Mouse (Mus musculus) layer of hippocampus, adult 2 months (tissue): ENCODE measurements around the gene Engase. TPM values are rescaled to one million over a fixed set of nuclear protein-coding genes. Genes with fewer than 3 reads are reported as not detected.
A peak's percentile ranks its signal among the peaks of the same experiment; 100 is the strongest.

Source experiments
- DNase-seq, 2 experiments: peaks; one replicate each; pipeline ENCODE4 v3.0.0; 2022; ENCODE audit warnings: low spot score in 2 of 2
- H3K27ac ChIP-seq: fragments of 200-600 bp; 2 replicates; pipeline ENCODE4 v1.8.1; 2022
- H3K4me3 ChIP-seq: fragments of 200-600 bp; 2 replicates; pipeline ENCODE4 v1.8.1; 2022; ENCODE audit warnings: mild to moderate bottlenecking
- CTCF ChIP-seq: fragments of 200-600 bp; conservative IDR thresholded peaks from 2 replicates; pipeline ENCODE4 v1.8.1; 2022; ENCODE audit warnings: antibody characterized with exemption, mild to moderate bottlenecking, moderate library complexity
- total RNA-seq, 2 experiments: library from RNA; stranded (reverse); gene quantifications; 2 replicates each; pipeline ENCODE4 v1.2.3; 2021

Gene Engase
- total RNA-seq, 2 experiments from 2014 or later, result 14.8 TPM

DNA sequence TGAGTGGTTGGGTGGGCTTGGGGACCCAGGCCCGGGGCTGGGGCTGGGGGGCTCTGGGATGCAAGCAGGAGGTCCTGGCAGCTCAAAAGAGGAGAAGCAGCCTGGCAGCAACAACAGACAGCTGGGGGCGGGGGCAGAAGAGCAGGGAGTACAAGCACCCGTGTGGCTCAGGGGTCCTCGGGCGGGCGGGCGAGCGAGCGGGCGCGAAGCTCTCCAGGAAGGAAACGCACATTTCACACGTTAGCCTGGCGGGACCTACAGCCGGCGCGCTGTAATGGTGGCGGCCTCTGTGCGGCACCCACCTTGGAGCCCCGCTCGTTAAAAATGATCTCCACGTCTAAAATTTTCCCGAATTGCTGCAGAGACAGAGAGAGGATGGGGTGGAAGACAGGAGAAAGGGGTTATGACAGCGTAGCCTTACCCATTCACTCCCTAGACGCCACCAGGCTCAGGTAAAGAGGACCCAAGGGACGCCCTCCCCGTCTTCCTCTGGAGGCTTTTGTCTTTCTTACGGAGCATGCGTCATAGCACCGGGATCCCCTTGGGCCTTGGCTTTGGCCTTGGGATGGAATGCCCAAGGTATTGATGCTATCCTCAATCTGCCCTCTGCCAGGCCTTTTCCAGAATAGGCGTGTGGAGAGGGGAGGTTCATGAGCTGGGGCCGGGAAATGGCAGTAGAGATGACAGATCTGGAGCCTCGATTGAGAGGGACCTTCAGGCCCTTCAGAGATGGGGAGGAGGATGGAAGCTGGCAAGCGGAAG, 27.0 kb downstream of the Engase start:
- H3K27ac ChIP-seq, result peak overlapping the region; percentile 23; the same call in 1 of the 2 replicates
- TF ChIP-seq CTCF, result no peak
- no peak for DNase-seq
- H3K4me3 ChIP-seq, result no peak overlapping the region

DNA sequence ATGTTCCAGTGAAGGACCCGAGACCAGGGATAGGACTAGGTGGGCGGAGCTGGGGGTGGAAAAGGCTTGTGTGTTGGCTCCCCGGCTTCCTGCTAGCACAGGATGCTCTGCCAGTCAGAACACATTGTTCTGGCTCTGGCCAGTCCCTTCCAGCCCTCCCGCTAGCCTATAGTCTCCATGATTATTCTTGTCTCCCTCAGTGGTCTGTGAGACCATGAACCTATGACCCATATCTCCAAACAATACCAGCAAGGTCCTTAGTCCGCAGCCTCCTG, 27.5 kb downstream of the Engase start:
- TF ChIP-seq CTCF, result no peak
- peak overlapping the region; percentile 23; the same call in 1 of the 2 replicates for H3K27ac ChIP-seq
- DNase-seq, result no peak
- no peak overlapping the region for H3K4me3 ChIP-seq

DNA sequence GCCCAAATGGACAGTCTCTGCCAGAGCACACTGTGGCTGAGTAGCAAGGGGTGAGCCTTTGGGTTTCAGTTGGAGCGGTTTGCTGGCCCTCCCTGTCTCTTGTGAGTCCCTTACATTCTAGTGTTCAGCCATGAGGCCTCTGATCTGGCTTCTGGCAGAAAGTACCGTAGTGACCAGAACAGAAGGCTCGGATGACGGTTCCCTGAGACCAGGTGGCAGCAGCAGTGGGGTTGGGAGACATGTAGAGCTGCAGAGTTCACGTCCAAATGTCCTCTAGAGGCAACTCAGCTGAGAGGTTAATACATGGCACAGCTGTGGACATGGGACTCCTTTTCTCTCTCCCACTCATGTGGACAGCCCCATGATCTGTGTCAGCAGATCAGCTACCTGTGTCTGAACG, 30.5 kb downstream of the Engase start:
- no peak for TF ChIP-seq CTCF
- no peak for DNase-seq
- H3K27ac ChIP-seq, result no peak overlapping the region
- H3K4me3 ChIP-seq, result no peak overlapping the region

GRCm38 (mm10) chr11:118507904-118508303, 31.3 kb downstream of the Engase start:
- H3K4me3 ChIP-seq, result no peak overlapping the region
- peak; percentile 76 to 82 for DNase-seq
- peak; percentile 98 for TF ChIP-seq CTCF
- no peak overlapping the region for H3K27ac ChIP-seq

DNA sequence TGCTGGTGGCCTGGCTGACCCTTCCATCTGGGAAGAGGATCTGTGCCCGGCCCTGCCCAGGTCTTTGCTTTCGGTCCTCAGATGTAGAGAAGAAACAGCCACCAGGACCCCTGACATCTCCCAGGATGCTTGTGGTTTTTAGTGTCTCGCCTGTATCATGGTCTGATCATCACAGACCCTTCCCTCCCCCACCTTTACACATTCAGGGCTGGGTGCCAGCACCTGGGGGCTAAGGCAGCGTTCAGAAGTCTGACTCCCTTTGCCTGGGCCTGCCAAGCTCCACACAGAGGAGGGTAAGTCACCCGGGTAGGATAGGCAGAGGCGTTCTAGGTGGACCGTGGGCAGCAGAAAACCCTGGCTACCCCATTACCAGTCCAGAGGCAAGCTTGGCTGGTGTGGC, 31.7 kb downstream of the Engase start:
- H3K4me3 ChIP-seq, result no peak overlapping the region
- DNase-seq, result no peak
- 0 out of 2 replicates have a peak overlapping the region, but pooled peaks have one; percentile 18 for H3K27ac ChIP-seq
- TF ChIP-seq CTCF, result no peak

DNA sequence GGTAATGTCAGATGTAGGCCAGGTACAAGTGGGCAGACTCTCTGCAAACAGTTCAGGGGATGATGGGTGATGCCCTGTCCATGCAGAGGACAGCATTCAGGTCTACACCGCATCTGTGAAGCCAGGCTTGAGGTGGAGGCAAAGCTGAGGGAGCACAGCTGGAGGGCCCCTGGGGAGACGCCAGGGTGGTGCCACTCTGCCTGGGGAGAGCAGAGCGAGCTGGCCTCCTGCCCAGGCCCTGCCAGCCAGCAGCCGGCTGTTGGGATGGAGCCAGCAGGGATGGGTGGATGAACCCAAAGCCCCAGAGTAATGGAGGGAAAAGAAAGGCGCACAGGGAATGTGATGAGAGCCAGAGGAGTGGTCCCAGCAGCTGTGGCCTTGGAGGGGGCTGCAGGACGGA, 35.2 kb downstream of the Engase start:
- no peak overlapping the region for H3K27ac ChIP-seq

GRCm38 (mm10) chr11:118512257-118512910, 35.8 kb downstream of the Engase start:
- no peak for DNase-seq
- H3K27ac ChIP-seq, result no peak overlapping the region
- no peak for TF ChIP-seq CTCF
- H3K4me3 ChIP-seq, result no peak overlapping the region

More for the DNA sequence above, 35.2 kb downstream of the Engase start:
- H3K4me3 ChIP-seq, result no peak overlapping the region
- DNase-seq, result peak; percentile 44 to 49
- TF ChIP-seq CTCF, result no peak

GRCm38 (mm10) chr11:118517924-118518323, 41.3 kb downstream of the Engase start:
- Histone ChIP-seq H3K27ac (no peak overlapping the region), H3K4me3 (no peak overlapping the region)
- TF ChIP-seq CTCF, result no peak
- DNase-seq, result no peak

DNA sequence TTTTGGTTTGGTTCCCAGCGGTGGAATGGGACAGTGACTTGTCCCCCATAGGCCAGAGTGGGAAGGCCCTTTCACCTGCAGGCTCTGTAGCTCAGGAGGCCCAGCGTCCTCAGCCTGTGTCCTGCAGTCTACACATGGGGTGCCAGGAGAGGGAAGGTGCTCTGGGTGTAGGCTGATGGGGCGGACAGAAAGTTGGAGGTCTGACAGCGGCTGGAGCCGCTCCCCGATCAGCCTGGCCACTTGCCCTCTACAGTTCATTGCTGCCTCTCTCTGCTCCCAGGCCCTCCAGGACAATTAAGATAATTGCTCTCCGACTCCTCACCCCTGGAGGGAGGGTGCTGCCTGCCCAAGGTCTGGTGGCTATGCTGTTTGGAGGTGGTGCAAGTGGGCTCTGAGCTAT, 42.1 kb downstream of the Engase start:
- no peak for DNase-seq

GRCm38 (mm10) chr11:118520251-118520650, 43.6 kb downstream of the Engase start:
- peak; percentile 62 for TF ChIP-seq CTCF
- DNase-seq, result no peak
- Histone ChIP-seq H3K27ac (no peak overlapping the region), H3K4me3 (no peak overlapping the region)

More for the DNA sequence above, 42.1 kb downstream of the Engase start:
- TF ChIP-seq CTCF, result no peak
- no peak overlapping the region for H3K27ac ChIP-seq
- H3K4me3 ChIP-seq, result no peak overlapping the region

GRCm38 (mm10) chr11:118520932-118521331, 44.3 kb downstream of the Engase start:
- no peak for TF ChIP-seq CTCF
- Histone ChIP-seq H3K4me3 (no peak overlapping the region), H3K27ac (no peak overlapping the region)
- DNase-seq, result no peak

DNA sequence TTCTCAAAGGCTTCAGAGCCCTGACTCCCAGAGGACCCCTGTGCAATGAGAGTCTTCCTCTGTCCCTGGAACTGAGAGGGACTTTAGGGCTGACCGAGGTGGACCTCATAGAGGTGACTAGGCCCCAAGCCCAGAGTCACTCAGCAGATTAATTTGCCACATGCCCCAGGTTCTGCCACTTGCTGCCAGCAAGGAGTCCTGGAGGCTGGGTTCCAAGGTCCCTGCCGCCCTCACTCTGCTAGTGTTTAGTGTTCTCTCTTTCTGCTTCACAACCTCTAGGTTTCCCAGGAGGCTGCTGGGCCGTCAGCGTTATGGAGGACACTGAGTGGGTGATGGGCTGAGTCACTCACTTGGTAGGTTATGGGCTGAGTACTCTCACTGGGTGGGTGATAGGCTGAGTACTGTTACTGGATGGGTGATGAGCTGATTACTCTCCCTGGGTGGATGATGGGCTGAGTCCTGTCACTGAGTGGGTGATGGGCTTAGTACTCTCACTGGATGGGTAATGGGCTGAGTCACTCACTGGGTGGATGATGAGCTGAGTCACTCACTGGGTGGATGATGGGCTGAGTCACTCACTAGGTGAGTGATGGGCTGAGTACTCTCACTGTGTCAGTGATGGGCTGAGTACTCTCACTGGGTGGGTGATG, 47.0 kb downstream of the Engase start:
- no peak overlapping the region for H3K4me3 ChIP-seq
- H3K27ac ChIP-seq, result no peak overlapping the region; the same call in 1 of the 2 replicates
- TF ChIP-seq CTCF, result no peak
- DNase-seq, result peak in 1 of 2 experiments; percentile 23

DNA sequence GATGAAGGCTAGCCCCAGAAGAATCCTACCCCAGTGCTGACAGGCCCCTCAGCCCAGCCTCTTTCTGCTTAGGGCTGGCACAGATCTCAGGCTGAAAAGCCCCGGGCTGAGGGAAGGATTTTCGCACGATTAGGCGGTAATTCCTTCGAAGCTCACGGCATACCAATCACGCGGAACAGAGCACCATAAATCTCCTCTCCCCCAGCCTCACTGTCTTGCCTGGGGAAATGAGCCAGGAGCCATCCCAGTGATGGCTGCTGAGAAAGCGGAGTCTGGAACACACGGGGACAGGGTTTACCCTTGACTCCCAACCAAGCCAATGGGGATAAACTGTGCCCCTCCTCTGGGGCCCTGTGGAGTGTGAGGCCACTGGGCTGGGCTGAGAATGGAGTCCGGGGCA, 48.4 kb downstream of the Engase start:
- H3K4me3 ChIP-seq, result no peak overlapping the region
- DNase-seq, result no peak
- H3K27ac ChIP-seq, result no peak overlapping the region
- TF ChIP-seq CTCF, result no peak
